Mouse (Mus musculus): ENCODE results near the gene Rin1. TPM values are rescaled to one million over a fixed set of nuclear protein-coding genes. Genes with fewer than 3 reads are reported as not detected.

Rin1 gene
- polyA plus RNA-seq, 1 experiment: 4.0 TPM

GRCm38 (mm10) chr19:5060365-5061330, 10.4 kb downstream of the Rin1 start:
- TF ChIP-seq POLR2A (IDR thresholded peaks at IDR 0.05; ENCODE audit: borderline replicate concordance, extremely low read depth, insufficient read depth, insufficient read length, poor library complexity, severe bottlenecking) (no peak), CTCF (IDR thresholded peaks at IDR 0.05; ENCODE audit: borderline replicate concordance, extremely low read depth, insufficient read depth, insufficient read length) (no peak)
- no peak for DNase-seq (ENCODE audit: low read depth)

DNA sequence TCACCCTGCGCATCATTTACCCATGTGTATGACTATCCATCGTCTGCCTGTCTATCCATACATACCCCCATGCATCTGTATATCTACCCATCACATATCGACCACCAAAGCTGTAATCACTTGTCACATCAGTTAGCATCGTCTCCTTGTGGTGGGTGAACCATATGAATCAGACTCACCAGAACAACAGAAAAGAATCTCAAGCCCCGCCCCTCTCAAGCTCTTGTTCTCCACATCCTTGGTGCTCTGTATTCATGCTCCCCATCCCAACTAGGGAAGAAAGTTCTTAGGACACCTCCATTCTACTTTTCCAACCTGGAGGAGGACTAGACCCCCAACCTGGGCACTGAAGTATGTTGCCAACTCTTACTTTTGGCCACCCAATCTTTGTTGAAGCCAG, 11.8 kb downstream of the Rin1 start:
- TF ChIP-seq POLR2A (IDR thresholded peaks at IDR 0.05; ENCODE audit: borderline replicate concordance, extremely low read depth, insufficient read depth, insufficient read length, poor library complexity, severe bottlenecking): no peak
- TF ChIP-seq CTCF (IDR thresholded peaks at IDR 0.05; ENCODE audit: borderline replicate concordance, extremely low read depth, insufficient read depth, insufficient read length): no peak

GRCm38 (mm10) chr19:5062446-5062845, 12.2 kb downstream of the Rin1 start:
- DNase-seq (ENCODE audit: low read depth): no peak
- TF ChIP-seq CTCF (IDR thresholded peaks at IDR 0.05; ENCODE audit: borderline replicate concordance, extremely low read depth, insufficient read depth, insufficient read length): no peak
- no peak for TF ChIP-seq POLR2A (IDR thresholded peaks at IDR 0.05; ENCODE audit: borderline replicate concordance, extremely low read depth, insufficient read depth, insufficient read length, poor library complexity, severe bottlenecking)

More for the DNA sequence above, 11.8 kb downstream of the Rin1 start:
- no peak for DNase-seq (ENCODE audit: low read depth)

GRCm38 (mm10) chr19:5065104-5065503, 14.8 kb downstream of the Rin1 start:
- DNase-seq (ENCODE audit: low read depth): no peak
- TF ChIP-seq CTCF (IDR thresholded peaks at IDR 0.05; ENCODE audit: borderline replicate concordance, extremely low read depth, insufficient read depth, insufficient read length): no peak

DNA sequence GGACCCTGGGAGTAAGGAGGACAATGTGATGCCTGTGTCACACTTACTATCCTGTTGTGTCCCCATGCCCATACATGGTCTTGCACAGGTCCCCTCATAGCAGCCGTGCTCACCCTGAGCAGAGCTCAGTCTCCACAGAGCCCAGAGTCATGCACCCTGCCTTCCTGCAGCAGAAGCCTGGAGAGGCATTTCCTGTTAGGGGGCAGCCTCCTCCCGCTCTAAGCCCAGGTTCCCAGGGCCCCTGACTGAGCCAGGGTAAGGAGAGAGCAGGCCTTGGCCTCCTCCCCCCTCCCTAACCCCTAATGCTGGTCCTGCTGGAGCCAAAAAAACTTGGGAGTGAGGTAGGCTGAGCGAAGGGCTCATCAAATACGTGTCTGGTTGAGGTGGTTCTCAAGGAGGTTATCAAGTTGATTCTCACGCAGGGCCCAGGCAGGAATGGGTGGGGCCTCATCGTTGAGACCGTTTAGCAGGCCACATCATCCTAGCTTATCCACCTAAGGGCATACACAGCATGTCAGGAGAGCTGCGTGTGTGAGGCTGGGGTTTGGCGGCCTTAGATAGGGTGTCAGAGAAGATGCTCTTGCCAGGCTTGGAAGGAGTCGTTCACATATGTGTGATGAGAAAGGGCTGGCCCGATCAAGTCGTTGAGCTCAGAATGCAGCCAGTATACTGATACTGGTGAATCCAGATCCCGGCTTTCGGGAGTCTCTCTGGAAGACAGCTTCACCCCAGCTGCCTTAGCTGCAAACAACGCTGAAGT, 16.9 kb downstream of the Rin1 start:
- TF ChIP-seq CTCF (IDR thresholded peaks at IDR 0.05; ENCODE audit: borderline replicate concordance, extremely low read depth, insufficient read depth, insufficient read length) (no peak), POLR2A (IDR thresholded peaks at IDR 0.05; ENCODE audit: borderline replicate concordance, extremely low read depth, insufficient read depth, insufficient read length, poor library complexity, severe bottlenecking) (no peak)
- no peak for DNase-seq (ENCODE audit: low read depth)

DNA sequence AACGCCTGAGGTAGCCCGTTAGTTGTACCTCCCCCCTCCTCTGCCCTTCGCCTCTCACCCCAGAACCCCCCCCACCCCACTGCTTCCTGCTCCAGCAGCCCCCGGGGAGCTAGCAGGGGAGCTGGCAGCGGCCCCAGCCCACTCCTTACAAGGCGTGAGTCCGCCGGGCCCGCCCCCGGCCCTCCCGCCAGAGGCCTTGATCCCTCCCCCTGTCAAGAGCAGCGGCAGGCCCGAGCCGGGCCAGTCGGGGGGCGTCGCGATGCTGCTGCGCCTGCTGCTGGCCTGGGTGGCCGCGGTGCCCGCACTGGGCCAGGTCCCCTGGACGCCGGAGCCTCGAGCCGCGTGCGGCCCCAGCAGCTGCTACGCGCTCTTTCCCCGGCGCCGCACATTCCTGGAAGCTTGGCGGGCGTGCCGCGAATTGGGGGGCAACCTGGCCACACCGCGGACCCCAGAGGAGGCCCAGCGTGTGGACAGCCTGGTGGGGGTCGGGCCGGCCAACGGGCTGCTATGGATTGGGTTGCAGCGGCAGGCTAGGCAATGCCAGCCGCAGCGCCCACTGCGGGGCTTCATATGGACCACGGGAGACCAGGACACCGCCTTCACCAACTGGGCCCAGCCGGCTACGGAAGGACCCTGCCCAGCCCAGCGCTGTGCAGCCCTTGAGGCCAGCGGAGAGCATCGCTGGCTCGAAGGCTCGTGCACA, 17.7 kb downstream of the Rin1 start, which contains the start of gene Cd248:
Gene Cd248 (plus strand): TSS at position 212 of the 703 bp plus-strand sequence.
- TF ChIP-seq CTCF (IDR thresholded peaks at IDR 0.05; ENCODE audit: borderline replicate concordance, extremely low read depth, insufficient read depth, insufficient read length): no peak
- TF ChIP-seq POLR2A (IDR thresholded peaks at IDR 0.05; ENCODE audit: borderline replicate concordance, extremely low read depth, insufficient read depth, insufficient read length, poor library complexity, severe bottlenecking): 0 out of 2 replicates have a peak, but pooled peaks have one; percentile 22
- peak; percentile 84 for DNase-seq (ENCODE audit: low read depth)

DNA sequence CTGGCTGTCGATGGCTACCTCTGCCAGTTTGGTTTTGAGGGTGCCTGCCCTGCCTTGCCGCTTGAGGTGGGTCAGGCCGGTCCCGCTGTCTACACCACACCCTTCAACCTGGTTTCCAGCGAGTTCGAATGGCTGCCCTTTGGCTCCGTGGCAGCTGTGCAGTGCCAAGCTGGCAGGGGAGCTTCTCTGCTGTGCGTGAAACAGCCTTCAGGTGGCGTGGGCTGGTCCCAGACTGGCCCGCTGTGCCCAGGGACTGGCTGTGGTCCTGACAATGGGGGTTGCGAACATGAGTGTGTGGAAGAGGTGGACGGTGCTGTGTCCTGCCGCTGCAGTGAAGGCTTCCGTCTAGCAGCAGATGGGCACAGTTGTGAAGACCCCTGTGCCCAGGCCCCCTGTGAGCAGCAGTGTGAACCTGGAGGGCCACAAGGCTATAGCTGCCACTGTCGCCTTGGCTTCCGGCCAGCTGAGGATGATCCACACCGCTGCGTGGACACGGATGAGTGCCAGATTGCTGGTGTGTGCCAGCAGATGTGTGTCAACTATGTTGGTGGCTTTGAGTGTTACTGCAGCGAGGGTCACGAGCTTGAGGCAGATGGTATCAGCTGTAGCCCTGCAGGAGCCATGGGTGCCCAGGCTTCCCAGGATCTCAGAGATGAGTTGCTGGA, 18.4 kb downstream of the Rin1 start:
- DNase-seq (ENCODE audit: low read depth): no peak
- no peak for TF ChIP-seq POLR2A (IDR thresholded peaks at IDR 0.05; ENCODE audit: borderline replicate concordance, extremely low read depth, insufficient read depth, insufficient read length, poor library complexity, severe bottlenecking)
- TF ChIP-seq CTCF (IDR thresholded peaks at IDR 0.05; ENCODE audit: borderline replicate concordance, extremely low read depth, insufficient read depth, insufficient read length): peak; percentile 1; the same call in 1 of the 2 replicates

- DNase-seq (ENCODE audit: low read depth): no peak
- TF ChIP-seq POLR2A (IDR thresholded peaks at IDR 0.05; ENCODE audit: borderline replicate concordance, extremely low read depth, insufficient read depth, insufficient read length, poor library complexity, severe bottlenecking): no peak
- TF ChIP-seq CTCF (IDR thresholded peaks at IDR 0.05; ENCODE audit: borderline replicate concordance, extremely low read depth, insufficient read depth, insufficient read length): no peak
These were observed 19.2 kb downstream of the Rin1 start for GRCm38 (mm10) chr19:5069486-5069885.

DNA sequence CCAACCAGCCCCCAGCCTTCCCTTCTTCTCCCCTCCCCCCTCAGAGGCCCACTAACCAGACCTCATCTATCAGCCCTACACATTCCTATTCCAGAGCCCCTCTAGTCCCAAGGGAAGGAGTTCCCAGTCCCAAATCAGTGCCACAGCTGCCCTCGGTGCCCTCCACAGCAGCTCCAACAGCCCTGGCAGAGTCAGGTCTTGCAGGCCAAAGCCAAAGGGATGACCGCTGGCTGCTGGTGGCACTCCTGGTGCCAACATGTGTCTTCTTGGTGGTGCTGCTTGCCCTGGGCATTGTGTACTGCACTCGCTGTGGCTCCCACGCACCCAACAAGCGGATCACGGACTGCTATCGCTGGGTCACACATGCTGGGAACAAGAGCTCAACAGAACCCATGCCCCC, 19.7 kb downstream of the Rin1 start:
- no peak for TF ChIP-seq CTCF (IDR thresholded peaks at IDR 0.05; ENCODE audit: borderline replicate concordance, extremely low read depth, insufficient read depth, insufficient read length)
- no peak for TF ChIP-seq POLR2A (IDR thresholded peaks at IDR 0.05; ENCODE audit: borderline replicate concordance, extremely low read depth, insufficient read depth, insufficient read length, poor library complexity, severe bottlenecking)
- no peak for DNase-seq (ENCODE audit: low read depth)

- no peak for DNase-seq (ENCODE audit: low read depth)
- TF ChIP-seq POLR2A (IDR thresholded peaks at IDR 0.05; ENCODE audit: borderline replicate concordance, extremely low read depth, insufficient read depth, insufficient read length, poor library complexity, severe bottlenecking): no peak
These were observed 20.8 kb downstream of the Rin1 start for GRCm38 (mm10) chr19:5071077-5071476.

All from brain, embryonic 14.5 days (tissue).